Mouse (Mus musculus) hindbrain, embryonic 16.5 days (tissue): Measurements from ENCODE around the gene Fbxo28. TPM values are rescaled to one million over a fixed set of nuclear protein-coding genes. Genes with fewer than 3 reads are reported as not detected.
"Not testable (repeated sequence)": the region's sequence is repeated elsewhere in the genome, so short reads cannot be mapped to it uniquely, and the experiment has no call there.

Source experiments
- ATAC-seq: fragments of 200-750 bp; cut with Nextera tagmentation; 2 replicates; pipeline ENCODE4 v1.8.0; 2017; ENCODE audit warnings: moderate TSS enrichment, moderate library complexity
- H3K27ac ChIP-seq: fragments of 300-500 bp; sonication (generic); 2 replicates; pipeline ENCODE4 v1.5.1; 2014; ENCODE audit warnings: low read depth, mild to moderate bottlenecking, control low read depth, low read length, moderate library complexity
- H3K27me3 ChIP-seq: fragments of 300-500 bp; sonication (generic); replicated peaks from 2 replicates; pipeline ENCODE4 v1.6.1; 2014; ENCODE audit warnings: low read length; ENCODE audit not compliant: control insufficient read depth, insufficient read depth
- H3K36me3 ChIP-seq: fragments of 300-500 bp; sonication (generic); 2 replicates; pipeline ENCODE4 v1.6.1; 2014; ENCODE audit warnings: mild to moderate bottlenecking, low read length, moderate library complexity, mixed read lengths; ENCODE audit not compliant: control insufficient read depth, insufficient read depth
- H3K4me1 ChIP-seq: fragments of 300-500 bp; sonication (generic); 2 replicates; pipeline ENCODE4 v1.6.1; 2014; ENCODE audit warnings: low read depth, low read length; ENCODE audit not compliant: control insufficient read depth, insufficient read depth
- H3K4me2 ChIP-seq: fragments of 300-500 bp; sonication (generic); 2 replicates; pipeline ENCODE4 v1.6.1; 2014; ENCODE audit warnings: mild to moderate bottlenecking, low read length, control low read depth, moderate library complexity
- H3K4me3 ChIP-seq: fragments of 300-500 bp; sonication (generic); 2 replicates; pipeline ENCODE4 v1.5.1; 2014; ENCODE audit warnings: mild to moderate bottlenecking, low read length, control low read depth, moderate library complexity
- H3K9ac ChIP-seq: fragments of 300-500 bp; sonication (generic); 2 replicates; pipeline ENCODE4 v1.6.1; 2014; ENCODE audit warnings: low read depth, mild to moderate bottlenecking, control low read depth, low read length, moderate library complexity
- H3K9me3 ChIP-seq: fragments of 300-500 bp; sonication (generic); 2 replicates; pipeline ENCODE4 v1.6.1; 2014; ENCODE audit warnings: mild to moderate bottlenecking, low read length, moderate library complexity; ENCODE audit not compliant: control insufficient read depth
- WGBS: fragments of 180-500 bp; shearing (Covaris S2); extraction: QIAGEN DNeasy Blood & Tissue Kit; methylation state at CpG from one replicate; pipeline ENCODE4 v1.1.7; 2014; 5-methylcytosine and 5-hydroxymethylcytosine counted together
- polyA plus RNA-seq: library from polyadenylated mRNA; unstranded; fragments of >200 nt; fragmentation: Nextera tagmentation; extraction: Ambion mirVana; gene quantifications from 2 replicates; pipeline ENCODE4 v1.2.1, GENCODE M21; 2015

Fbxo28 gene
- polyA plus RNA-seq, 1 experiment from 2014 or later: 20.6 TPM

GRCm38 (mm10) chr1:182302916-182303315 is 38.5 kb downstream of the Fbxo28 start:
- WGBS: 95% methylated on average over 5 of the region's 5 CpGs
- no peak overlapping the region for H3K4me3 ChIP-seq
- H3K36me3 ChIP-seq: no peaks in the 10 kb centered on the region
- H3K4me1 ChIP-seq: no peaks in the 10 kb centered on the region
- ATAC-seq: no peak
- H3K9ac ChIP-seq: no peak overlapping the region
- H3K4me2 ChIP-seq: no peak overlapping the region
- H3K27ac ChIP-seq: no peak overlapping the region
- no peaks in the 10 kb centered on the region for H3K27me3 ChIP-seq
- H3K9me3 ChIP-seq: 0 out of 2 replicates have a peak, but pooled peaks cover 2% of the 10 kb centered on the region

GRCm38 (mm10) chr1:182302176-182302870 is 39.1 kb downstream of the Fbxo28 start:
- no peak for ATAC-seq
- Histone ChIP-seq H3K4me2 (no peak overlapping the region), H3K4me3 (no peak overlapping the region), H3K27ac (no peak overlapping the region), H3K4me1 (no peaks in the 10 kb centered on the region), H3K36me3 (no peaks in the 10 kb centered on the region), H3K27me3 (no peaks in the 10 kb centered on the region), H3K9me3 (0 out of 2 replicates have a peak, but pooled peaks cover 3% of the 10 kb centered on the region), H3K9ac (no peak overlapping the region)
- WGBS: 83% methylated on average over 6 of the region's 6 CpGs

- H3K27ac ChIP-seq: no peak overlapping the region
- no peaks in the 10 kb centered on the region for H3K4me1 ChIP-seq
- no peak overlapping the region for H3K4me2 ChIP-seq
- WGBS: 95% methylated on average over 5 of the region's 5 CpGs
- H3K4me3 ChIP-seq: no peak overlapping the region
- no peaks in the 10 kb centered on the region for H3K27me3 ChIP-seq
- H3K9me3 ChIP-seq: 0 out of 2 replicates have a peak, but pooled peaks cover 5% of the 10 kb centered on the region
- H3K36me3 ChIP-seq: no peaks in the 10 kb centered on the region
- H3K9ac ChIP-seq: no peak overlapping the region
- ATAC-seq: no peak
These were observed 43.6 kb downstream of the Fbxo28 start for GRCm38 (mm10) chr1:182297821-182298220.

- H3K4me2 ChIP-seq: no peak overlapping the region
- no peaks in the 10 kb centered on the region for H3K36me3 ChIP-seq
- 0 out of 2 replicates have a peak, but pooled peaks cover 5% of the 10 kb centered on the region for H3K9me3 ChIP-seq
- no peaks in the 10 kb centered on the region for H3K4me1 ChIP-seq
- no peaks in the 10 kb centered on the region for H3K27me3 ChIP-seq
- 23% methylated on average over 3 of the region's 3 CpGs for WGBS
- H3K9ac ChIP-seq: no peak overlapping the region
- no peak for ATAC-seq
- H3K27ac ChIP-seq: no peak overlapping the region
- no peak overlapping the region for H3K4me3 ChIP-seq
These were observed 44.2 kb downstream of the Fbxo28 start for GRCm38 (mm10) chr1:182297246-182297645.

- H3K9ac ChIP-seq: no peak overlapping the region
- no peak overlapping the region for H3K4me2 ChIP-seq
- 0 out of 2 replicates have a peak, but pooled peaks cover 5% of the 10 kb centered on the region for H3K9me3 ChIP-seq
- ATAC-seq: no peak
- no peaks in the 10 kb centered on the region for H3K4me1 ChIP-seq
- no peaks in the 10 kb centered on the region for H3K36me3 ChIP-seq
- H3K27me3 ChIP-seq: no peaks in the 10 kb centered on the region
- WGBS: 64% methylated on average over 6 of the region's 6 CpGs
- no peak overlapping the region for H3K4me3 ChIP-seq
- no peak overlapping the region for H3K27ac ChIP-seq
These were observed 44.6 kb downstream of the Fbxo28 start for GRCm38 (mm10) chr1:182296816-182297215.

GRCm38 (mm10) chr1:182296141-182296540 is 45.3 kb downstream of the Fbxo28 start:
- H3K27me3 ChIP-seq: no peaks in the 10 kb centered on the region
- H3K27ac ChIP-seq: no peak overlapping the region
- H3K4me2 ChIP-seq: no peak overlapping the region
- WGBS: 86% methylated on average over 6 of the region's 6 CpGs
- H3K9ac ChIP-seq: no peak overlapping the region
- H3K36me3 ChIP-seq: no peaks in the 10 kb centered on the region
- H3K4me3 ChIP-seq: no peak overlapping the region
- H3K4me1 ChIP-seq: no peaks in the 10 kb centered on the region
- ATAC-seq: no peak
- 0 out of 2 replicates have a peak, but pooled peaks cover 5% of the 10 kb centered on the region for H3K9me3 ChIP-seq

- Histone ChIP-seq H3K9ac (no peak overlapping the region), H3K4me1 (no peaks in the 10 kb centered on the region), H3K9me3 (0 out of 2 replicates have a peak, but pooled peaks cover 2% of the 10 kb centered on the region), H3K27me3 (no peaks in the 10 kb centered on the region), H3K36me3 (no peaks in the 10 kb centered on the region), H3K27ac (no peak overlapping the region), H3K4me3 (no peak overlapping the region), H3K4me2 (no peak overlapping the region)
- WGBS: 84% methylated on average over 4 of the region's 4 CpGs
- no peak for ATAC-seq
These were observed 49.1 kb downstream of the Fbxo28 start for GRCm38 (mm10) chr1:182292291-182292690.

GRCm38 (mm10) chr1:182290741-182291140 is 50.7 kb downstream of the Fbxo28 start:
- not testable (repeated sequence) for ATAC-seq, H3K36me3 ChIP-seq, H3K9me3 ChIP-seq, H3K27ac ChIP-seq, H3K4me3 ChIP-seq, H3K4me1 ChIP-seq, H3K27me3 ChIP-seq, H3K9ac ChIP-seq, H3K4me2 ChIP-seq
- 88% methylated on average over 3 of the region's 3 CpGs for WGBS

- no peak overlapping the region for H3K27ac ChIP-seq
- H3K36me3 ChIP-seq: no peaks in the 10 kb centered on the region
- 40% methylated on average over 2 of the region's 2 CpGs for WGBS
- H3K27me3 ChIP-seq: no peaks in the 10 kb centered on the region
- no peaks in the 10 kb centered on the region for H3K9me3 ChIP-seq
- ATAC-seq: no peak
- H3K4me2 ChIP-seq: no peak overlapping the region
- no peak overlapping the region for H3K4me3 ChIP-seq
- no peak overlapping the region for H3K9ac ChIP-seq
- no peaks in the 10 kb centered on the region for H3K4me1 ChIP-seq
These were observed 51.6 kb downstream of the Fbxo28 start for GRCm38 (mm10) chr1:182289781-182290180.
